Mouse (Mus musculus): ENCODE results near the gene Btd.

DNA sequence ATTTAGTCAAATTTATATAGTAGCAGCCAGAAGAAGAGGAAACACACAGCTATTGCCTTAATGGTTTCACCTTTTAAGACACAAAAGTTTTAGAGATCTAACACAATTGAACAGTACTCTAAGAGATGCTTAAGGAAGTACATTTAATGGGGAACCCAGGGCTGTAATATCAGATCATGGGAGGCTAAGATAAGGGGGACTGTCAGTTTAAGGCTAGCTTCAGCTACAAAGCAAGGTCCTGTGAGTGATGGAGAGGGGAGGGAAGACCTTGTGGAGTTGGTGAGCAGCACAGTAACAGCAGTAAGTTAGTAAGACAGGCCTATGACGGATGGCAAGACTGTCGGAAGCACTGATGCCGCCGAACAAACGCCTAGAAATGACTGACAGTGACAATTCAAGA is 76.5 kb downstream of the Btd start:
- TF ChIP-seq CTCF (IDR thresholded peaks at IDR 0.05; ENCODE audit: extremely low read depth, insufficient read length, insufficient replicate concordance, low read depth, low read length) (no peak), POLR2A (IDR thresholded peaks at IDR 0.05; ENCODE audit: low read depth, low read length) (no peak)
